Mouse (Mus musculus) neural tube, embryonic 11.5 days (tissue): ENCODE measurements around the gene Btbd18. TPM values are rescaled to one million over a fixed set of nuclear protein-coding genes. Genes with fewer than 3 reads are reported as not detected.

ENCODE experiments used
- ATAC-seq: fragments of 200-750 bp; cut with Nextera tagmentation; 2 replicates; pipeline ENCODE4 v1.8.0; 2017; ENCODE audit warnings: moderate number of reproducible peaks, mild to moderate bottlenecking, moderate TSS enrichment, moderate library complexity; ENCODE audit not compliant: insufficient read depth, low FRiP score, low TSS enrichment
- DNase-seq: peaks from one replicate; pipeline ENCODE4 v3.0.0-alpha.2; 2015; ENCODE audit warnings: low spot score
- H3K27ac ChIP-seq: fragments of 300-500 bp; sonication (generic); 2 replicates; pipeline ENCODE4 v1.5.1; 2014; ENCODE audit warnings: low read depth, mild to moderate bottlenecking, low read length
- H3K27me3 ChIP-seq: fragments of 300-500 bp; sonication (generic); 2 replicates; pipeline ENCODE4 v1.6.1; 2014; ENCODE audit warnings: mild to moderate bottlenecking, low read length, mixed read lengths; ENCODE audit not compliant: control insufficient read depth, insufficient read depth
- H3K36me3 ChIP-seq: fragments of 300-500 bp; sonication (generic); 2 replicates; pipeline ENCODE4 v1.6.1; 2014; ENCODE audit warnings: mild to moderate bottlenecking, low read length, moderate library complexity, mixed read lengths; ENCODE audit not compliant: control insufficient read depth, insufficient read depth
- H3K4me1 ChIP-seq: fragments of 300-500 bp; sonication (generic); 2 replicates; pipeline ENCODE4 v1.6.1; 2014; ENCODE audit warnings: low read length, mixed read lengths; ENCODE audit not compliant: control insufficient read depth, insufficient read depth
- H3K4me2 ChIP-seq: fragments of 300-500 bp; sonication (generic); 2 replicates; pipeline ENCODE4 v1.6.1; 2014; ENCODE audit warnings: low read depth, mild to moderate bottlenecking, moderate library complexity
- H3K4me3 ChIP-seq: fragments of 300-500 bp; sonication (generic); 2 replicates; pipeline ENCODE4 v1.5.1; 2014; ENCODE audit warnings: low read depth, low read length
- H3K9ac ChIP-seq: fragments of 300-500 bp; sonication (generic); 2 replicates; pipeline ENCODE4 v1.6.1; 2014; ENCODE audit warnings: mild to moderate bottlenecking, low read length
- H3K9me3 ChIP-seq: fragments of 300-500 bp; sonication (generic); 2 replicates; pipeline ENCODE4 v1.6.1; 2016; ENCODE audit warnings: low read length; ENCODE audit not compliant: control insufficient read depth
- WGBS: fragments of 180-500 bp; shearing (Covaris S2); extraction: QIAGEN DNeasy Blood & Tissue Kit; methylation state at CpG from one replicate; pipeline ENCODE4 v1.1.7; 2014; 5-methylcytosine and 5-hydroxymethylcytosine counted together
- polyA plus RNA-seq: library from polyadenylated mRNA; unstranded; fragments of >200 nt; fragmentation: Nextera tagmentation; extraction: Ambion mirVana; gene quantifications from 2 replicates; pipeline ENCODE4 v1.2.1, GENCODE M21; 2014

The Btbd18 gene
- polyA plus RNA-seq, 1 experiment from 2014 or later: 0.21 TPM

- no peak for ATAC-seq
Measured at GRCm38 (mm10) chr2:84626366-84626975, 32.4 kb upstream of the Btbd18 start.

GRCm38 (mm10) chr2:84627036-84627435, 31.8 kb upstream of the Btbd18 start:
- DNase-seq (no peak), ATAC-seq (no peak)

More at GRCm38 (mm10) chr2:84626366-84626975, 32.4 kb upstream of the Btbd18 start:
- Histone ChIP-seq H3K9me3 (no peaks in the 10 kb centered on the region), H3K27ac (no peak overlapping the region), H3K4me2 (no peak overlapping the region), H3K4me1 (no peaks in the 10 kb centered on the region), H3K9ac (no peak overlapping the region), H3K36me3 (no peaks in the 10 kb centered on the region), H3K27me3 (no peaks in the 10 kb centered on the region), H3K4me3 (no peak overlapping the region)
- 70% methylated on average over 7 of the region's 7 CpGs for WGBS
- no peak for DNase-seq

GRCm38 (mm10) chr2:84632001-84632400, 26.9 kb upstream of the Btbd18 start:
- no peak overlapping the region for H3K27ac ChIP-seq
- peaks cover 23% of the 10 kb centered on the region for H3K4me1 ChIP-seq
- no peaks in the 10 kb centered on the region for H3K27me3 ChIP-seq
- WGBS: 100% methylated on average over 1 of the region's 1 CpGs
- H3K4me3 ChIP-seq: no peak overlapping the region
- H3K36me3 ChIP-seq: no peaks in the 10 kb centered on the region
- H3K9me3 ChIP-seq: no peaks in the 10 kb centered on the region
- ATAC-seq: no peak
- H3K4me2 ChIP-seq: no peak overlapping the region
- no peak overlapping the region for H3K9ac ChIP-seq
- no peak for DNase-seq

More at GRCm38 (mm10) chr2:84627036-84627435, 31.8 kb upstream of the Btbd18 start:
- Histone ChIP-seq H3K4me1 (no peaks in the 10 kb centered on the region), H3K9me3 (no peaks in the 10 kb centered on the region), H3K4me3 (no peak overlapping the region), H3K27me3 (no peaks in the 10 kb centered on the region), H3K9ac (no peak overlapping the region), H3K4me2 (no peak overlapping the region), H3K36me3 (no peaks in the 10 kb centered on the region), H3K27ac (no peak overlapping the region)
- WGBS: 50% methylated on average over 3 of the region's 3 CpGs

- no peaks in the 10 kb centered on the region for H3K9me3 ChIP-seq
- H3K27ac ChIP-seq: no peak overlapping the region
- no peaks in the 10 kb centered on the region for H3K36me3 ChIP-seq
- WGBS: 4% methylated on average over 3 of the region's 3 CpGs
- H3K27me3 ChIP-seq: no peaks in the 10 kb centered on the region
- ATAC-seq: no peak
- H3K4me3 ChIP-seq: no peak overlapping the region
- peak; percentile 14 for DNase-seq
- no peak overlapping the region for H3K9ac ChIP-seq
- H3K4me2 ChIP-seq: no peak overlapping the region
- H3K4me1 ChIP-seq: peaks cover 30% of the 10 kb centered on the region
Measured at GRCm38 (mm10) chr2:84632999-84633398, 25.9 kb upstream of the Btbd18 start.

- H3K9me3 ChIP-seq: no peaks in the 10 kb centered on the region
- no peaks in the 10 kb centered on the region for H3K36me3 ChIP-seq
- ATAC-seq (no peak), DNase-seq (no peak)
- 79% methylated on average over 4 of the region's 4 CpGs for WGBS
- no peak overlapping the region for H3K9ac ChIP-seq
- H3K4me3 ChIP-seq: no peak overlapping the region
- H3K4me1 ChIP-seq: peaks cover 30% of the 10 kb centered on the region
- no peak overlapping the region for H3K27ac ChIP-seq
- no peaks in the 10 kb centered on the region for H3K27me3 ChIP-seq
- H3K4me2 ChIP-seq: no peak overlapping the region
Measured at GRCm38 (mm10) chr2:84634006-84634405, 24.9 kb upstream of the Btbd18 start.

- Histone ChIP-seq H3K27ac (peak overlapping the region; percentile 87), H3K4me3 (no peak overlapping the region), H3K4me2 (no peak overlapping the region), H3K4me1 (peaks cover 30% of the 10 kb centered on the region), H3K9me3 (no peaks in the 10 kb centered on the region), H3K9ac (no peak overlapping the region), H3K36me3 (no peaks in the 10 kb centered on the region), H3K27me3 (no peaks in the 10 kb centered on the region)
- WGBS: 40% methylated on average over 4 of the region's 4 CpGs
- ATAC-seq: no peak
- peak; percentile 24 for DNase-seq
Measured at GRCm38 (mm10) chr2:84634934-84635482, 23.9 kb upstream of the Btbd18 start.

- Histone ChIP-seq H3K9ac (peak overlapping the region; percentile 9; the same call in 1 of the 2 replicates), H3K36me3 (no peaks in the 10 kb centered on the region), H3K27ac (peak overlapping the region; percentile 87), H3K9me3 (no peaks in the 10 kb centered on the region), H3K4me1 (peaks cover 30% of the 10 kb centered on the region), H3K27me3 (no peaks in the 10 kb centered on the region), H3K4me2 (0 out of 2 replicates have a peak overlapping the region, but pooled peaks have one; percentile 3), H3K4me3 (no peak overlapping the region)
- 5% methylated on average over 2 of the region's 2 CpGs for WGBS
- ATAC-seq (peak; percentile 85), DNase-seq (peak; percentile 74)
Measured at GRCm38 (mm10) chr2:84635611-84636010, 23.3 kb upstream of the Btbd18 start.

- H3K4me1 ChIP-seq: peaks cover 30% of the 10 kb centered on the region
- WGBS: 12% methylated on average over 8 of the region's 8 CpGs
- H3K27me3 ChIP-seq: no peaks in the 10 kb centered on the region
- H3K9ac ChIP-seq: peak overlapping the region; percentile 26; the same call in 1 of the 2 replicates
- peak overlapping the region; percentile 87 for H3K27ac ChIP-seq
- H3K4me2 ChIP-seq: peak overlapping the region; percentile 26
- peak; percentile 18 for DNase-seq
- no peaks in the 10 kb centered on the region for H3K9me3 ChIP-seq
- H3K4me3 ChIP-seq: no peak overlapping the region
- H3K36me3 ChIP-seq: no peaks in the 10 kb centered on the region
- no peak for ATAC-seq
Measured at GRCm38 (mm10) chr2:84636231-84636741, 22.6 kb upstream of the Btbd18 start.
